Mouse (Mus musculus) spleen, postnatal 10 days (tissue): Measurements from ENCODE around the gene Olfr313.
"Not testable (repeated sequence)": the region's sequence is repeated elsewhere in the genome, so short reads cannot be mapped to it uniquely, and the experiment has no call there.

Experiments used
- DNase-seq, 2 experiments: peaks; one replicate each; pipeline ENCODE4 v3.0.0; 2021 to 2022; ENCODE audit warnings: low spot score in 2 of 2

The Olfr313 gene

DNA sequence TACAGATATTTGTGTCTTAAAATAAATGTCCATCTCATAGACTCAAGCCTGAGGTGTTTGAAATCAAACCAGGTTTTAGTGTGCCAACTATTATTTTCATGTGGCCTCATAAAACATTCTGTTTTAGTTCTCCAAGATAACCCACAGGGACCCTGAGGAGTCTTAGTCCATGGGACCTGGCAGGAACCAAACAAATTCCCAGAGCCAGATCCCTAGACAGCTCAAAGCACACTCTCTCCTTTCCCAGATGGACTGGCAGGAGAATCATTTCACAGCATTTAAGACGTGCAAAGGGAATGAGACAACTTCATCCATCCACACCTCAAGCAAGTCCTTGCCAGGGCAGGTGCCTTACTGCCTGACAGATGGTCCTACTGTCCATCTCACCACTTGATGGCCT is at the start of gene Olfr313:
Olfr313 (plus strand) TSS at position 301 of the 400 bp plus-strand sequence.
- DNase-seq: not testable (repeated sequence)

DNA sequence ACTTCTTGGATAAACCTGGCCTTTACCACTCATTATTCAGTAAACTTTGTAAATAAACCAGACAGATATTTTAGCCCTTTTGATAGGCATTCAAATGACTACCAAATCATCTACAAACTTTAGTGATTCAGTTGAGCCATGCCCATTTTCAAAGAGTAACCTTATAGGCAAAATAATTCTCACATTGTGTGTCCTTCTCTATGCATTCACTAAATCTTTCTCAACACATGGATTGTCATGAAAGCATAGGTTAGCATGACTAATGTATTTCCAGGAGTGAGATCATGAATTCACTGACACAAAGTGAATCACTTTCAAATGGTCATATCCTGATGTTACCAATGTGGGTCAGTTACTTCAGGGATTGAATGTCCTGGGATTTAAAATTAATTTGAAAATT is 41.9 kb upstream of the Olfr313 start, which contains the start of gene Olfr315:
Olfr315 (plus strand) TSS at position 301 of the 400 bp plus-strand sequence.
- DNase-seq: no peak

GRCm38 (mm10) chr11:58782480-58783089 is 32.2 kb upstream of the Olfr313 start, which contains the start of gene Olfr314:
TSS of gene Olfr314 (plus strand) at chr11:58782952.
- peak in 1 of 2 experiments; percentile 8 for DNase-seq

DNA sequence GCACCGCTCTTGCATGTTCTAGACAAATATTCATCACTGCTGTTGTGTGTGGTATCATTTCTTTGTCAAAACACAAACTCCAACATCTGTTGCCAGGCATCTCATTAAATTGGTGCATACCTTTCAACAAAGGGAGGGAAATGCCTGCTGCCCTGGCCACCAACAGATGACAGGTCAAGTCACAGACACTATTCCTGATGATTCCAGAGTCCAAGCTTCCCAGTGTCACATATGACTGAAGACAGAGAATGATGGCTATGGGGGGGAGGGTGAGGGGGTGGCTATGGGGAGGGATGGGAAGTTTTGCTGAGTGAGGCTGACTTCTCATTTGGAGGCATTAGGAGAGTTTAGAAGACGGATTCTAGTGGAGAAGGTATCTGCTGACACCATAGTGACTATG is 30.6 kb upstream of the Olfr313 start:
- no peak for DNase-seq

DNA sequence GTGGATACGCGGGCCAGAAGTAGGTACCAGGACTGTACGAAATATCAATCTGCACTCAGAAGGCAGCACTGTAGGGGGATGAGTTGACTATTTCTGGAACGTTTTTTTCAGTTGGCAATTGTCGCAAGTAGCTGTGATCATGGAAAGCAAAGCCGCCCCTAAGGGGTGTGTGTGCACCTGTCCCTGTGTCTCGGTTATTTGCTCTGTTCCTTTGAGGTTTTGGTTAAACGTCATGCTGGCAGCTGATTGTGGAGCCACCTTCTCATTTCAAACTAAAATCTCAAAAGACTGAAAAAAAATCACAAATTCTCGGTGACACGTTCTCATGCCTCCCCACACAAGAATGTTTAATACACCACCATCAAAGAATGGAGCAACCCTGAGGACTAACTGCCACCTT is 27.1 kb upstream of the Olfr313 start:
- DNase-seq: peak in 1 of 2 experiments; percentile 8

DNA sequence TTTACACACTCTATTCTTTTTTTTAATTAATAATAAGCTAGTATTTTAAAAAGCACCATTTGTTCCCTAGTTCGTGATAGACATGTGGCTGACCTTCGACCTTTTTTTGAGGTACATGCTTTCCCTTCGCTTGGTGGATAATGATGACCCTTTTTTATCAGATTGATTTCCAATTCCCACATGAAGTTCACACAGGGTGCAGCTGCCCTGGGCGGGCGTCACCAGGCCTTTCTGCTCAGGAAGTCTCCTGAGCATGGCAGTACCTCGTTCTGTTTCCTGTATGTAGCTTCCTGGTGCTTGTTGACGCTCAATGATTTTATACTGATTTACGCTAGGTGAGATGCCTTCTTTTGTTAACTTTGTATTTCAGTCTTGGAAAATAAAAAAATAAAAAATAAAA is 26.5 kb upstream of the Olfr313 start:
- DNase-seq: peak in 1 of 2 experiments; percentile 13

GRCm38 (mm10) chr11:58789532-58789931 is 25.3 kb upstream of the Olfr313 start:
- no peak for DNase-seq

GRCm38 (mm10) chr11:58790053-58790452 is 24.7 kb upstream of the Olfr313 start:
- DNase-seq: no peak

GRCm38 (mm10) chr11:58790646-58791045 is 24.2 kb upstream of the Olfr313 start:
- no peak for DNase-seq

GRCm38 (mm10) chr11:58795856-58796255 is 18.9 kb upstream of the Olfr313 start:
- DNase-seq: peak in 1 of 2 experiments; percentile 41

- no peak for DNase-seq
Observed at GRCm38 (mm10) chr11:58796850-58797249, 17.9 kb upstream of the Olfr313 start.

GRCm38 (mm10) chr11:58799747-58800146 is 15.1 kb upstream of the Olfr313 start:
- DNase-seq: no peak

GRCm38 (mm10) chr11:58801558-58802228 is 13.1 kb upstream of the Olfr313 start, which contains the start of gene Fam183b:
TSS of gene Fam183b (minus strand) at chr11:58801960.
- no peak for DNase-seq

- DNase-seq: no peak
Observed at GRCm38 (mm10) chr11:58803871-58804270, 10.9 kb upstream of the Olfr313 start.

DNA sequence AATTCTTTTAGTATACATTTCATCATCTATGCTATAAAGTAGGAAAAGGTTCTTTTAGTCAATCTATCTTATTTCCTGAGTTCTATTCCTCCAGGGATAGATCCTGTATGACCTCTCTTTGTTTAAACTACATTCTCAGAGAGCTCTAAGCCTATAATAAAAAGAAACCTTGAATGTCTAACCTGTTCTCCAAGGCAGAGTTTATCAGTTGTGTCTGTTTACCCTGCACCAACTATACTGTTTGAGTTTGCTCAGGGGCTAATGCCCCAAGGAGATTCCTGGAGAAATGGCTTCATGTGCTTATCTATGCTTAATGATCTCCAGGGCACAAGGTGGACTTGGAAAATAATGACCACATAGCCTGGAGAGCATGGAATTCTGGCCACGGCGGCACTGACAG is 10.4 kb upstream of the Olfr313 start:
- DNase-seq: no peak

DNA sequence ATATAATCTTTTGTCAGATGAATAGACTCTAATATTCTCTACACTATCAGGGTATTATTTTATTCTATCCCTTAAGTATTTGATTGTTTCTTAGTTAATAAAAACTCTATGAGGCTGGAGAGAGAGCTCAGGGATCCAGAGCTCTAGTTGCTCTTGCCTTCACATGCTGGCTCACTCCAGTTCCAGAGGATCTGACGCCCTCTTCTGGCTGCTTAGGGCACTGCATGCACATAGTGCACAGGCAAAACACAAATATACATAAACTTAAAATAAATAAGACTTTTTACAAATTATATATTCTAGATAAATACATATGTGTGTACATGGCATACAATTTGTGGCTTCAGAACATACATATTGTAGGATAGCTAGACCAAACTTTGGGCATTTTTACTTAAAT is 2.8 kb upstream of the Olfr313 start:
- peak in 1 of 2 experiments; percentile 36 for DNase-seq

GRCm38 (mm10) chr11:58815676-58816075 is 876 bp downstream of the Olfr313 start:
- DNase-seq: no peak

DNA sequence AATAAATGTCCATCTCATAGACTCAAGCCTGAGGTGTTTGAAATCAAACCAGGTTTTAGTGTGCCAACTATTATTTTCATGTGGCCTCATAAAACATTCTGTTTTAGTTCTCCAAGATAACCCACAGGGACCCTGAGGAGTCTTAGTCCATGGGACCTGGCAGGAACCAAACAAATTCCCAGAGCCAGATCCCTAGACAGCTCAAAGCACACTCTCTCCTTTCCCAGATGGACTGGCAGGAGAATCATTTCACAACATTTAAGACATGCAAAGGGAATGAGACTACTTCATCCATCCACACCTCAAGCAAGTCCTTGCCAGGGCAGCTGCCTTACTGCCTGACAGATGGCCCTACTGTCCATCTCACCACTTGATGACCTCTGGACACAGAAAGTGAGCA is 14.1 kb downstream of the Olfr313 start, which contains the start of gene Olfr312:
Olfr312 (plus strand) TSS at position 301 of the 400 bp plus-strand sequence.
- not testable (repeated sequence) for DNase-seq

DNA sequence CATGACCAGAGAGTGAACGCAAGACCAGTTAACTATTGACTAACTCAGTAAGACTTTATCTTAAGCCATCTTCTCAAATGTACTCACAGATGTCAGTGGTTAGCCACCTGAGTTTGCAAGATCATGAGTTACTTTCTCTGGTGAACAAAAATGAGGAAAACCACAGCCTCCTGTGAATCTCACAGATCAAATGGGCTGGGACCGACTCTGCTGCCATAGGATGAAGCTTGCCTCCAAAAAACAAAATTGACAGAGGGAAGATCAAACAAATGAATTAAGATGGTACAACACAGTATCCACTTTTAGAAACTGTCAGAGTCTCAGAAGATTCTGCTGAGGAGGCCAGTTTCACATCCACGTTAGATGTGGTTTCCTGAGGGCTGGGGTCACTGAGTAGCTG is 15.0 kb downstream of the Olfr313 start:
- DNase-seq: no peak

- not testable (repeated sequence) for DNase-seq
Observed at GRCm38 (mm10) chr11:58832541-58832940, 17.7 kb downstream of the Olfr313 start.

DNA sequence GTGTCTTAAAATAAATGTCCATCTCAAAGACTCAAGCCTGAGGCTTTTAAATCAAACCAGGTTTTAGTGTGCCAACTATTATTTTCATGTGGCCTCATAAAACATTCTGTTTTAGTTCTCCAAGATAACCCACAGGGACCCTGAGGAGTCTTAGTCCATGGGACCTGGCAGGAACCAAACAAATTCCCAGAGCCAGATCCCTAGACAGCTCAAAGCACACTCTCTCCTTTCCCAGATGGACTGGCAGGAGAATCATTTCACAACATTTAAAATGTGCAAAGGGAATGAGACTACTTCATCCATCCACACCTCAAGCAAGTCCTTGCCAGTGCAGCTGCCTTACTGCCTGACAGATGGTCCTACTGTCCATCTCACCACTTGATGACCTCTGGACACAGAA is 24.2 kb downstream of the Olfr313 start, which contains the start of gene Olfr311:
Olfr311 (plus strand) TSS at position 301 of the 400 bp plus-strand sequence.
- DNase-seq: not testable (repeated sequence)

DNA sequence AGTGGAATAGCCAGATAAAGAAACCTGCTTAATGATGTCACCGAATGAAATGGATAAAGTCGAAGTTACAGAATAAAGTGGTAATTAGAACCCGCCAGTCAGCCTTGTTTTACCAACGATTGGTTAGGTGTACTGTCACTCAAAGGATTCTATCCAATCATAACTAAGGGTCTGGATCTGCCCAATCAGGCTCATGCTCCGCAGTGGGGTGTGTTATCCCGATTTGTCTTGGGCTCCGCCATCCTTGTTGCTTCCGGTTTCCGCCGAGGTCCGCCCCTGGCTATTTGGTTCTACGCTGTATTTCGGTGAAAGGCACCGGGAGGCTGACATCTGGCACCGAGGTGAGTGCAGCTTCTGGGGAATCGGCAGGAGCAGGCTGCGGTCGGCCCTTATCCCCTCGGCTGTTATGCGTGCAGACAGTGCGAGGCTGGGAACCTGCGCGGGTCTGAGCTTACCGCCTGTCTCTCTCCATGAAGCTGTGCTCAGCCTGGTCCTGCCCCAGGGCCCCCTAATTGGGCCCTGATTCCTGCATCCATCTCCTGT is 32.2 kb downstream of the Olfr313 start, which contains the start of gene Gm12258:
Gm12258 (plus strand) TSS at position 240 of the 543 bp plus-strand sequence.
- DNase-seq: peak; percentile 77 to 84
